Mouse (Mus musculus) limb, embryonic 10.5 days (tissue): ENCODE measurements at regions not wholly inside any gene's neighbourhood (a gene's known extent, or its start where the extent isn't known, plus 50 kb on each side); places are given as distances from the start of the nearest gene placed in this dataset.

Source experiments
- DNase-seq: peaks from one replicate; pipeline ENCODE4 v3.0.0-alpha.2; 2017; ENCODE audit warnings: low spot score
- H3K27ac ChIP-seq: fragments of 300-500 bp; sonication (generic); 2 replicates; pipeline ENCODE4 v1.5.1; 2016; ENCODE audit warnings: mild to moderate bottlenecking
- H3K27me3 ChIP-seq: fragments of 300-500 bp; sonication (generic); 2 replicates; pipeline ENCODE4 v1.6.1; 2016; ENCODE audit warnings: low read depth, mild to moderate bottlenecking; ENCODE audit not compliant: poor library complexity, severe bottlenecking
- H3K36me3 ChIP-seq: fragments of 300-500 bp; sonication (generic); 2 replicates; pipeline ENCODE4 v1.6.1; 2016; ENCODE audit warnings: mild to moderate bottlenecking, moderate library complexity
- H3K4me1 ChIP-seq: fragments of 300-500 bp; sonication (generic); 2 replicates; pipeline ENCODE4 v1.6.1; 2016
- H3K4me3 ChIP-seq: fragments of 300-500 bp; sonication (generic); 2 replicates; pipeline ENCODE4 v1.5.1; 2016; ENCODE audit warnings: mild to moderate bottlenecking, moderate library complexity
- H3K9me3 ChIP-seq: fragments of 300-500 bp; sonication (generic); replicated peaks from 2 replicates; pipeline ENCODE4 v1.6.1; 2016; ENCODE audit warnings: mild to moderate bottlenecking
- WGBS: fragments of 180-500 bp; shearing (Covaris S2); methylation state at CpG from one replicate; pipeline ENCODE4 v1.1.7; 2016; 5-methylcytosine and 5-hydroxymethylcytosine counted together

- Histone ChIP-seq H3K27me3 (no peaks in the 10 kb centered on the region), H3K9me3 (no peaks in the 10 kb centered on the region), H3K27ac (no peak overlapping the region), H3K4me3 (no peak overlapping the region), H3K36me3 (no peaks in the 10 kb centered on the region), H3K4me1 (peaks cover 20% of the 10 kb centered on the region)
- 32% methylated on average over 6 of the region's 6 CpGs for WGBS
- no peak for DNase-seq
Observed at GRCm38 (mm10) chr16:74464290-74464689, 52.7 kb upstream of the Robo2 start.

- H3K27ac ChIP-seq = no peak overlapping the region
- 91% methylated on average over 3 of the region's 3 CpGs for WGBS
- H3K27me3 ChIP-seq = no peaks in the 10 kb centered on the region
- no peaks in the 10 kb centered on the region for H3K9me3 ChIP-seq
- H3K4me1 ChIP-seq = peaks cover 10% of the 10 kb centered on the region
- H3K4me3 ChIP-seq = no peak overlapping the region
- DNase-seq = no peak
- no peaks in the 10 kb centered on the region for H3K36me3 ChIP-seq
Observed at GRCm38 (mm10) chr16:74462436-74462835, 50.8 kb upstream of the Robo2 start.
